Mouse (Mus musculus) cerebellum, adult 2 months (tissue): ENCODE results near the gene Tmx4.

Source experiments
- CTCF ChIP-seq: fragments of 200-500 bp; IDR thresholded peaks from 2 replicates; pipeline ENCODE4 v1.5.1; 2011; ENCODE audit warnings: low read depth, mild to moderate bottlenecking, control low read depth, low read length, moderate library complexity, borderline replicate concordance; ENCODE audit not compliant: insufficient read depth
- POLR2A ChIP-seq: fragments of 200-500 bp; IDR thresholded peaks from 2 replicates; pipeline ENCODE4 v1.6.1; 2011; ENCODE audit warnings: low read length, control low read depth, borderline replicate concordance; ENCODE audit not compliant: insufficient read depth

DNA sequence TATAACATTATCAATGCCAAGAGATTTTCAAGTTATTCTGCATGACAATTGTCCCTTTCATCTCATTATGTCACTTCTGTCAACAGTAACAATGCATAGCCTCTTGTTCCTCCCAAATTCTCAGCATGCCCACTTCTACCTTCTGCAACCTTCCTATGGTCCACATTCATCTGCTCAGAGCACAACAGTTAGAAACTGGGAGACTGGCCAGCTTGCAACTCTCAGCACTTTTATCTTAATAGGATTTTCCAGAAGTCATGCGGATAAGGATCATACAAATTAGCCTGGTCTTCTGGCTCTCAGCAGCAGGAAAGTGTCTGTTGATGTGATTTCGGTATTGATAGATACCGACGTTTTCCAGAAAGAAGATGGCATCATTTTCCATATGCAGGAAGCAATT, 58.7 kb downstream of the Tmx4 start:
- no peak for TF ChIP-seq CTCF
- no peak for TF ChIP-seq POLR2A
